Mouse (Mus musculus) gastrocnemius, postnatal 25 days (tissue): ENCODE results near the gene Vmn1r88. TPM values are rescaled to one million over a fixed set of nuclear protein-coding genes. Genes with fewer than 3 reads are reported as not detected.
"Not testable (repeated sequence)": the region's sequence is repeated elsewhere in the genome, so short reads cannot be mapped to it uniquely, and the experiment has no call there.

Experiments
- DNase-seq: peaks from one replicate; pipeline ENCODE4 v3.0.0; 2022
- long read RNA-seq, 2 experiments: library from polyadenylated mRNA; stranded (forward); transcript quantifications; one replicate each; pipeline ENCODE4 v2.0.0; 2021
- total RNA-seq, 2 experiments: library from RNA; stranded (reverse); gene quantifications; 1 replicate in 1 of 2; 2 replicates in 1 of 2; pipeline ENCODE4 v1.2.3; 2021

Gene Vmn1r88
- under 1 TPM; 0.03 to 0.10 TPM for total RNA-seq
- long read RNA-seq, experiment 1 = 0 reads
- long read RNA-seq, experiment 2 = 0 reads

DNA sequence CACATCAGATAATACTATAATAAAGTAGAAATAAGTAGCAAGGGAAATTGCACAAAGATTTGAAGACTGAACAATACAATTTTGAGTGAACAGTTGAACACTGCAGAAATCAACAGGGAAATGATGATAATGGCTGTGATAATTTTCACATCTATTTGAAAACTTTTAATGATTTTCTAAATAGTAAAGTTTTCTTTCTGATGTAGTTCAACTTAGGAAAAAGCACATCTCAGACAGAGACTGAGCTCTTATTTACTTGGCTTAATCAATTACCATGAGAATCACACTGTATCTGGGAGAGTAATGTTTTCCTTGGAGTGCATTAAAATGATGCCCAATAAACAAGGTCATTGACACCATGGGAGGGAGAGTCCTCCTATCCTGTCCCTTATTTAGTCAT lies at the start of gene Vmn1r88:
Vmn1r88 (plus strand) TSS at position 301 of the 400 bp plus-strand sequence.
- DNase-seq = no peak

DNA sequence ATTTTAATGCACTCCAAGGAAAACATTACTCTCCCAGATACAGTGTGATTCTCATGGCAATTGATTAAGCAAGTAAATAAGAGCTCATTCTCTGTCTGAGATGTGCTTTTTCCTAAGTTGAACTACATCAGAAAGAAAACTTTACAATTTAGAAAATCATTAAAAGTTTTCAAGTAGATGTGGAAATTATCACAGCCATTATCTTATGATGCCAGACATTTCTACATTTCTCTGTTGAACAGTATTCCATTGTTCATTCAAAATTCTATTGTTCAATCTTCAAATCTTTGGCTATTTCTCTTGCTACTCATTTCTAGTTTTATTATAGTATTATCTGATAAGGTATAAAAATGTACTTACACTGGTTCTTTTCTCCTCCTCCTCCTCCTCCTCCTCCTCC lies 39.6 kb upstream of the Vmn1r88 start, which contains the start of gene Vmn1r86:
Vmn1r86 (minus strand) TSS at position 101 of the 400 bp plus-strand sequence.
- DNase-seq = no peak

DNA sequence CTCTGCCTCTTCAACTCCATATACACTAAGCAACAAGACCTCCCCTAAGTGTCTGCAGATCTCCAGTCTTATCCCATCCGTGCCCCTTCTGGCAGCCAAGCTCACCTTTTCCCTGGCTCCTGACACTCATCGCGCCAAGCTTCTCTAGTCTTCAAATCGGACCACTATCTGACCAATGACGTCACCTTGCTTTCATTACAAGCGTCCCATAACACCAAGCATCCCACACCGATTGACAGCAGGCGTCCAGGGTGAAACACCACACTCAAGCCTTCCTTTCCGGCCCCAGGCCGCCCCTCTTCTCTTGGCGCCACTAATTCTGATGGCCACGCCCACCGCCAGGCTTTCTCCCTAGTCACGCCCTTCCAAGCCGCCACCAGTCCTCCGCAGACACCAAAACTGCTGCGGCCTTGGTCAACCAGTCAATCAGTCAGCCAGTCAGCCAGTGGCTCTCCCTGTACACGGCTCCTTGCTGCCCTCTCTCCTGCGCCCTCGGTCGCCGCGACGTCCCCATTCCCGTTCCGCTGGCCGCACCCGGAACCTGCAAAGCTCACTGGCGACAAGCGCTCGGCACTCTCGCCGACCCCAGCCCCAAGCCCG lies 35.7 kb upstream of the Vmn1r88 start:
- not testable (repeated sequence) for DNase-seq

DNA sequence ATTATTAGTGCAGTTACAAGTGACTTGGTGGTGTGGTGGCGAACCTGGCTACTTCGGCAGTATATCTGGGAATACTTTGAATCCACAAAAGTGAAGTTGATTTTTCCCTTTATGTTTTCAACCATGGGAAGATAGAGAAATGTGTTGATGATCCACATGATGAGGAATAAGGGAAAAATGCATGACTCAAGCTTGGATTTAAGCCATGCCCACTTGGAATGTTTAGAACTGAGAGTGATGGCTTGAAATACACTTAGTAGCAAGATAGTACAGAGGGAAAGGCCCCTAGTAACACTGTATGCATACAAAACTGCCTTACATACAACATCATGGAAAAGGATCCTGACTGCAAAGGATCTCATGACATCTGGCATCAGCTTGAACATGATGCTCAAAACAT lies 27.5 kb upstream of the Vmn1r88 start:
- DNase-seq = no peak

DNA sequence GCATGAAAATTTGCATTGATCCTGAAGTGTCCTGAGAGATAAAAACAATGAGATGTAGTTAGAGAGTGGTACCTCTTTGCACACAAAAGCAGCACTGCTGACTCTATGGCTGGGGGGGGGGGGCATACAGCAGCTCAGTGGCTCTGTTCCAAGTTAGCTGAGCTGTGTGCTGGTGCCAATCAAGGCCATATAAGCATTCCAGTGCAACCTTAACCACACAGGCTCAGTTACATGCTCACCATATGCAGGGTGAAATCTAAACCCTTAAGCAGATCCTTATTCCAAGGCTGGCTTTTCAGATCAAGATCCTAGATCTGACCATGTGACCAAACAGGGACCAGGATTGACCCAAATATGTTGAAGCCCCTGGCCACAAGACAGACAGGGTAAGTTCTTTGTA lies 22.0 kb upstream of the Vmn1r88 start:
- DNase-seq = no peak

DNA sequence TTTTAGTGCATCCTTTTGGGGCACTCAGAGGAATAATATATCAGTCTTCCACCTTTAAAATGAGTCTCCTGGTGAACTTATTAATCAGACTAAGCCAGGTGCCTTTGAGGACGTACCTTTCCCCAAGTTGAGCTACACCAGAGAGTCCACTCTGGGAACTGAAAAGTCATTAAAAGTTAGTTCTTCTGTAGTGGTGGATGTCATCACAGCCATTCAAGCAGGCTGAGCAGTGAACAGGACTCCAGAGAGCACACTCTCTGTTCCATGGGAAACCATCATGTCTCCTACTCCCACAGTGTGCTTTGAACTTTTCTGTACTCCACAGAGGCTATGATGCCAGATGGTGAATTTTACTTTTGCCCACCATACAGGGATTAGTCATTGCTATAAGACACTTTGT lies 19.3 kb upstream of the Vmn1r88 start, which contains the start of gene Vmn1r87:
Vmn1r87 (minus strand) TSS at position 101 of the 400 bp plus-strand sequence.
- DNase-seq = no peak

DNA sequence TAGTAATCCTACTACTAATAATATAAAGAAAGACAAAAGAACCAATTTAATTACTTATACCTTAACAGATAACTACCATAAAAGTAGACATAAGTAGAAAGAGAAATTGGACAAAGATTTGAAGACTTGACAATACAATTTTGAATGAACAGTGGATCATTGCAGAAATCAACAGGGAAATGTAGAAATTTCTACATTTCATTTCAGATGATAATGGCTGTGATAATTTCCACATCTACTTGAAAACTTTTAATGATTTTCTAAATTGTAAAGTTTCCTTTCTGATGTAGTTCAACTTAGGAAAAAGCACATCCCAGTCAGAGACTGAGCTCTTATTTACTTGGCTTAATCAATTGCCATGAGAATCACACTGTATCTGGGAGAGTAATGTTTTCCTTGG lies 53.4 kb downstream of the Vmn1r88 start, which contains the start of gene Vmn1r89:
Vmn1r89 (plus strand) TSS at position 301 of the 400 bp plus-strand sequence.
- no peak for DNase-seq

Other genes with a start within 250 kb of the Vmn1r88 start
- gene Rps5, start 237.3 kb upstream of the Vmn1r88 start, total RNA-seq = 100 to 1,000 TPM; 498 to 510 TPM
- gene Rnf225, start 232.2 kb upstream of the Vmn1r88 start, total RNA-seq = under 1 TPM; 0.21 to 0.33 TPM
- 1 to 10 TPM; 2.0 to 2.2 TPM for gene Zfp324, start 193.7 kb upstream of the Vmn1r88 start, total RNA-seq
- gene Zfp446, start 181.7 kb upstream of the Vmn1r88 start, total RNA-seq = 1 to 10 TPM; 2.1 to 2.4 TPM
- not detected for gene Slc27a5, start 161.4 kb upstream of the Vmn1r88 start, total RNA-seq
- 10 to 100 TPM; 59.1 to 60.7 TPM for gene Trim28, start 160.5 kb upstream of the Vmn1r88 start, total RNA-seq
- 1 to 10 TPM; 2.7 to 4.9 TPM for gene Zbtb45, start 149.5 kb upstream of the Vmn1r88 start, total RNA-seq
- gene Chmp2a, start 124.8 kb upstream of the Vmn1r88 start, total RNA-seq = 10 to 100 TPM; 76.1 to 89.9 TPM
- gene Ube2m, start 121.3 kb upstream of the Vmn1r88 start, total RNA-seq = 100 to 1,000 TPM; 132 to 138 TPM
- under 1 TPM; 0.54 to 0.75 TPM for gene Mzf1, start 104.8 kb upstream of the Vmn1r88 start, total RNA-seq
- gene Vmn1r85, start 64.4 kb upstream of the Vmn1r88 start, total RNA-seq = not detected
- gene Vmn1r86, start 39.7 kb upstream of the Vmn1r88 start, total RNA-seq = not detected
- gene Vmn1r87, start 19.4 kb upstream of the Vmn1r88 start, total RNA-seq = not detected
- not detected for gene Vmn1r89, start 53.5 kb downstream of the Vmn1r88 start, total RNA-seq
- gene Lig1, start 117.7 kb downstream of the Vmn1r88 start, total RNA-seq = 1 to 10 TPM in 1 of 2 experiments, under 1 TPM in 1; 1.00 to 2.4 TPM
- gene Zswim9, start 119.2 kb downstream of the Vmn1r88 start, total RNA-seq = 1 to 10 TPM; 7.6 to 8.0 TPM
- gene Pla2g4c, start 165.1 kb downstream of the Vmn1r88 start, total RNA-seq = under 1 TPM in 1 of 2 experiments, not detected in 1; 0.08 TPM
- not detected for gene Cabp5, start 238.6 kb downstream of the Vmn1r88 start, total RNA-seq